Mouse (Mus musculus): Measurements from ENCODE around the gene Crtap. TPM values are rescaled to one million over a fixed set of nuclear protein-coding genes. Genes with fewer than 3 reads are reported as not detected.

Gene Crtap
- 31.3 and 36.8 TPM in 2 replicates for total RNA-seq (2017)

DNA sequence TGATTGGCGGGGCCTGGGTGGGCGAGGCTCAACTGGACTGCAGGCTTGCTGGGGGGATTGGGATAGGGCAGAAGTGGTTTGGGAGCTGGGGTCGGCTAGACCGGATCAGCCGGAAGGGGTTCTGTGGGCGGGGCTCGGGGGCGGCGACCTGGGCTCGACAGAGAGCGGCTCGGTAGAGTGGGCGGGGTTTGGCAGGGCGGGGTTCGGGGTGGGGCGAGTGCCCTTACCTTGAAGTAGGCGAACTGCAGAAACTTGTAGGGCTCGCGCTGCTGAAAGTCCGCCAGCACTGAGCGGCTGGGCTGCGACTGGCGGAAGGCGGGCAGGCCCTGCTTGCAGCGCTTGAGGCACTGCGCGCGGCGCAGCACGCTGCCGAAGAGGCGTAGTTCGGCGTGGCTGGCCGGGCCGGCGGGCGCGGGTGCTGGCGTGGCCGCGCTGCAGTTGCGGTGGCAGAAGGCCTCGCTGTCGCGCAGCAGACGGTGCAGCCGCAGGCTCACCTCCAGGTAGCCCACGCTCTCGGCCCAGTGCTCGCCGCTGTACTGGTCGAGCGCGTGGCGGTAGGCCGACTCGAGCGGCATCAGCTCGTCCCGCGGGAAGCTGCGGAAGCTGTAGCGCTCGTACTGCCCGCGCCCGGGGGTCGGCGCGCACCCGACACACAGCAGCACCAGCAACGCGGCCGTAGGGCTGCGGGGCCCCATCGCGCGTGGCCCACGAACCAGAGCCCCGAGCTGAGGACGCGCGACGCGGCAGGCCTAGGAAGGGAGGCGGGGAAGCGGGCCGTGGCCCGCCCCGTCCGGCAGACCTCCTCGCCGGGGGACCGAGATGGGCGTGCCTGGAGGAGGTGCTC is at the start of gene Crtap:
Gene Crtap, minus strand, starts transcription at position 771 of the 844 bp plus-strand sequence.
- peak; percentile 76 for ATAC-seq (replicated peaks; ENCODE audit: low read depth, poor library complexity, severe bottlenecking)

DNA sequence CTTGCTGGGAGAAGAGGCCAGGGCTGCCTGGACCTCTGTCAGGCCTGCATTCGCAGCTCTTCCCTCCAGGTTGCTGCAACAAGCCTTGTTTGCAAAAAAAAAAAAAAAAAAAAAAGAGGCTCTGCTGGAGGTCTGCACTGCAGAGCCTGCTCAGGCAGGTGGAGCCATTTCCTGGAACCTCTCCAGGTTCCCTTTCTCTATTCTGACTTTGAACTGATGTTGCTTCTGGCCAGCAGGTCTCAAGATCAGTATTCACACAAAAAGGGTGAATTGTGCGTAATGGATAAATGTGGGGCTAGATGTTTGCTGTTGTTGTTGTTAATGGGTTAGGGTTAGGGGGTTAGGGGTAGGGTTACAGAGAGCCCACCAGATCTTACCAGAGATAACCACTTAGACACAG is 45.2 kb upstream of the Crtap start:
- no peak for ATAC-seq (replicated peaks; ENCODE audit: low read depth, poor library complexity, severe bottlenecking)

DNA sequence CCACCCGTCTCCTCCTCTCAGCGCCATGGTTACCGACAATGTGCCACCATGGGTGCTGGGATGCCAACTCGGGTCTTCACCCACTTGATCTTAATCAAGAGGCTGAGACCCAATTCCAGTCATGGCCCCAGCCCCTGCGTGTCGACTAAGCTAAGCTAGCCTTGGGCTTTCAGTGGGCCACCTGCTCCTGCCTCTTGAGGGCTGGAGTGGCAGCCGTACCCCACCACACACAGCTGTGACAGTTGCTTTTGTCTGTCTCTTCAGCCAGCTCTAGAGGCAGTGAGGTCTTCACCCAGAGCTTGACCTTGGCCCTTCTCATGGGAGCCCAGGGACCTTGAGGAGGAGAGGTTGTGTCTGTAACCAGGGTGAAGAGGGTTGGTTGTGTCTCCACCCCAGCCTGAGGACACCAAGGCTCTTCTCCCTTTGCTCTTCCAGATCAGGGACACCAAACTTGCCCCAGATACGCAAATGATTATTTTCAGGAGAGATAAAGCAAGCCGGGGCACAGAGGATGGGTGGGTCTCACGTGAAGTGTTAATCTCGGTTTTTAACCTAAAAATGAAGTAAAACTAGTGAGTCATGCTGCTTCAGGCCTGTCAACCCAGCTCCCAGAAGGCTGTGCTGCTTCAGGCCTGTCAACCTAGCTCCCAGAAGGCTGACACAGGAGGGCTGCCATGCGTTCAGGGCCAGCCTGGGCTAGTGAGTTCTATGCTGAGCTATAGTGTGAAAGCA is 37.8 kb upstream of the Crtap start:
- no peak for ATAC-seq (replicated peaks; ENCODE audit: low read depth, poor library complexity, severe bottlenecking)

DNA sequence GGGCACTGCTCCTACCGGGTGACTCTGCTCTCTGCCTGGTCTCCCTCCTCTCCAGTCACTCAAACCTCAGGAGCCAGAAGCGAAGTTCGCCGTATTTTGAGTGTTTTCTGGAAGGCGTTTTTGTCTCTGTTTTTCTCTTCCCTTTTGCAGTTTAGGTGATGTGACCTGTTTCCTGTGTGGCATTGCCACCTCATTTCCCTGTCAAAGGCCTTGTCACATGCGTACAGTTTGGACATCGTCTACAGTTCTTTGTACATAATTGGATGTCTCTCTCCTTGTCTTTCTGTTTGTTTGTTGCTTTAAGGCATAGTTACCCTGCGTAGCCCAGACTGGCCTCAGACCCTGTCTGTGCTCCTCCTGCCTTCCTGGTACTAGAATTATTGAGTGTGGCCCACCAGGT is 37.0 kb upstream of the Crtap start:
- no peak for ATAC-seq (replicated peaks; ENCODE audit: low read depth, poor library complexity, severe bottlenecking)

DNA sequence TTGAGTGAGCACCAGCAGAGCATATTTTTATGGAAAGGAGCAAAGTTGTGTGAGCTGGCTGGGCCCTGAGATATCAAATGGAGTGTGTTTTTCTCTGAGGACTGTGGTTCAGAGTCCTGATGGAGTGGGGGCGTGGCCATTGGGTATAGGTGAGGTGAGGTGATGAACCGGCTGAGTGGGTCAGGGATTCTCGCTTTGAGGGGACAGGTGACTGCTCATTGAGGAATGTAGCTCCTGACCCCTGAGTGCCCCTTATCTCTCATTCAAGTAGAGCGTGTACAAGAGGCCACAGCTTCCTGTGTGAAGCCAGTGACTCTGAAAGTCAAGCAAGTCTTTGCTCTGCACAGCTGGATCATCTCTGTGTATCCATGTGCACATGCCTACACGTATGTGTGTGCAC is 35.7 kb upstream of the Crtap start:
- no peak for ATAC-seq (replicated peaks; ENCODE audit: low read depth, poor library complexity, severe bottlenecking)

DNA sequence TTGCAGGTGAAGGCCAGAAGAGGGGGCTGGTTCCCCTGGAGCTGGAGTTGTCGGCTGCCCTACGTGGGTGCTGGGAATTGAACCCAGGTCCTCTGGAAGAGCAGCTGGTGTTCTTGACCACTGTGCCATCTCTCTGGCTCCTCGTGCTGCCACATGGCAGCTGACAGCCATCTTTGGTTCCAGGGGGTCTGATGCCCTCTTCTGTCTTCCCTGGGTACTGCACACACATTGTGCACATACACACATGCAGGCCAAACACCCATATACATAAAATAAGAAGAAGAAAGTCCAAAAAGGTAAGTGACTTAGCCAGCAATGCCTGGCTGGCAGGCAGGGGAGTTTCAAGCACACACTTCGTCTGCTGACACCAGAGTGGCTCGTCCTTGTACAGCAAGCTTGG is 35.1 kb upstream of the Crtap start:
- ATAC-seq (replicated peaks; ENCODE audit: low read depth, poor library complexity, severe bottlenecking): no peak

DNA sequence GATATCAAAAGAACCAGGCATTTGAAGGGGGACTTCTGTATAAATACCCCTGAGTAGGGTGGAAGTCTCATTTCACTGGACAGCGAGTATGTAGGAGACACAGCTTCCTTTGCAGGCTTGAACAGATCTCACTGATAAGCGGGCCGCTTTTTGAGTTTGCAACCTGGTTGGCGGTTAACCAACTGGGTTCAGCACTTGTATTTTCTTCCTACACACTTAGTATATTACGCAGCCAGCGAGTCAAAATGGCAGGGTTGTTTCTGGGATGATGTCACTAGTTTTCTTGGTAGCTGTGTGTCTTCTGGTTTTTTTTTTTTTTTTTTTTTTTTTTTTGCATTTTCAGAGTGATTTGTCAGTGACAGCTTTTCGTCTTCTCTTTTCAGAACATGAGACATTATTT is 31.3 kb upstream of the Crtap start:
- no peak for ATAC-seq (replicated peaks; ENCODE audit: low read depth, poor library complexity, severe bottlenecking)

DNA sequence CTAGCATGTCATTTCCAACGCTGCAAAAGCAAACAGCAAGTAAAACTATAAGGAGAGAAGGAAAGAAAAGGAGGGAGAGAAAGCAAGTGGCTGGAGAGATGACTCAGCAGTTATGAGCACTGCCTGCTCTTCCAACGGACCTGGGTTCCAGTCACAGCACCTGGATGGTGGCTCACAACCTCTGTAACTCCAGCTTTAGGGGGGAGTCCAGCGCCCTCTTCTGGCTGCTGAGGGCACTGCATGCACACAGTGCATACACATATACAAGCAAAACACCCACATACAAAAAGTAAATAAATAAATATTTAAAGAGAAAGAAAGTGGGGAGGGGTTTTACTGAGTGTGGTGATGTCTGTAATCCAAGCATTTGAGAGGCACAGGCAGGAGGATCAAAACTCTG is 30.6 kb upstream of the Crtap start:
- ATAC-seq (replicated peaks; ENCODE audit: low read depth, poor library complexity, severe bottlenecking): no peak

DNA sequence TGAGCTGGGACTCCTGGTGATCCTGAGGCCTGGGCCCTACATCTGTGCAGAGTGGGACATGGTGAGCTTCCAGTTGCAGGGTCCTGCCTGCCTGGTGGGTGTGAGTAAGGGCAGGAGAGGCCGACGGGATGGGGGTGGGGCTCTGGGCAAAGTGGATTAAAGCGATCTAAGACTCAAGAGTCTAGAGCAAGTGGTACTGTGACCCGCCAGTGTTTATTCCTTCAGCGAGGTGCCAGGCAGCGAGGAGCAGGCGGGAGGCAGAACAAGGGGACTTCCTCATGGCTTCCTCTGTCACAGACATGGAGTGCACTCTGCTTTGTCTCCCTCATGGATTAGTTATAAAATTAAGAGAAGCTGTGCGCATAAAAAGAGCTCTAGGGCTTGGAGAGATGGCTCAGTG is 30.0 kb upstream of the Crtap start:
- no peak for ATAC-seq (replicated peaks; ENCODE audit: low read depth, poor library complexity, severe bottlenecking)

DNA sequence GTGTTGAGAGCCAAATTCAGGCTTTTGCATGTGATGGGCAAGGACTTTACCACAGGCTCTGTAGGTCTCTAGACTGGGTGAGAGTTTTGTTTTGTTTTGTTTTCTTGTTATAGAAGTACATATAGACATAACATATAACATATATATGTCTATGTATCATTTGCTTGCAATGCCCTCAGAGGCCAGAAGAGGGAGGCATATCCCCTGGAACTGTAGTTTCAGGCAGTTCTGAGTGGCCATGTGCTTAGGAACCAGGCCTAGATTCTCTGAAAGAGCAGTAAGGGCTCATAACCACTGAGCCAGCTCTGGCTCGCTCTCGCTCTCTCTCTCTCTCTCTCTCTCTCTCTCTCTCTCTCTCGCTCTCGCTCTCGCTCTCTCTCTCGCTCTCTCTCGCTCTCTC is 27.7 kb upstream of the Crtap start:
- peak; percentile 80 for ATAC-seq (replicated peaks; ENCODE audit: low read depth, poor library complexity, severe bottlenecking)

DNA sequence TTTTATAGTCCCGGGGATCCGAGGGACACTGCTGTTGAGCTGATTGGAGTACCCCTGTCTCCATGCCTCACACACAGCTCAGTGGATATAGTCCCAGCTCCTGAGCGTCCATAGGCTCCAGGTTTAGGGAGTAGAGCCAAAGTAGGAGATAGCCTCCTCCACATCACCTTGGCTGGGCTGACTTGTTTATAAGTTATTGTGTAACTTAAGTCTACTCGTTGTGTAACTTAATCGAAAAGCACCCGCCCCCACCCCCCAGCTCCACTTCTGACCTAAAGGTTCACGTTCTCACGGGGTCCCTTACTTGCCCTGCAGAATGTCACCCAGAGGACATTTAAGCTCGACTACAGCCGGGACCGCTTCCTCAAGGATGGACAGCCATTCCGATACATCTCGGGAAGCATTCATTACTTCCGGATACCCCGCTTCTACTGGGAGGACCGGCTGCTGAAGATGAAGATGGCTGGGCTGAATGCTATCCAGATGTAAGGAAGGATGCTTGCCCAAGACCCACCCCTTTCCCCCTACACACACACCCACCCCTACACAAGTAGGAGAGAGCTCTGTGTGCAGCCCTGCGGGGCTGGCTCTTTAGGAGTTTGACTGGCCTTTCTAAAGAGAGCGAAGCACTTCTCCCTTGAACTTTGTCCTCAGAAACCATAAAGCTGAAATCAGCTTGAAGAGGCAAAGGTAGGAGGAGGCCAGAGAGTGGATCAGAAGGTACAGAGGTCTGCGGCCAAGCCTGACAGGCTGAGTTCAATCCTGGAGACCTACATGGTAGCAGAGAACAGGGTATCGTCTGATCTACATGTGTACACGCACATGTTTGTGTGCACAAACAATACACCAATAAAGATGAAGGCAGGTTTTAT is 26.4 kb upstream of the Crtap start:
- ATAC-seq (replicated peaks; ENCODE audit: low read depth, poor library complexity, severe bottlenecking): no peak

DNA sequence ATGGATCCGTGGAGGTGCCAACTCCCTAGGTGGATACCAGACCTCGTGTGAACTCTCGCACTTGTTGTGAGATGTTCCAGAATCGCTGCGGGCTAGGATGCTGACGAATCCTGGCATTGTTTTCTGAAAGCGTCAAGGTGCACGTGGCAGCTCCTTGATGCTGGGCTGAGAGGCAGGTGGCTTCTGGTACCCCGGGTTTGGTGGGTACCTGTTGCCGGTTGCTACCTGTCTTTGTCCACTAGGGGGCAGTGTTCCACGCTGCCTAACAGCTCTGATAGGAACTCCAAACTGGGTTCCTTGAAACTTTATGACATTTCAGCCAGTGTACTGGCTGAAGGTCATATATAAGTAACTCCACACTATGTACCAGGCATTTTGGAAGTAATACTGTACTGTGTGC is 25.2 kb upstream of the Crtap start:
- peak; percentile 79 for ATAC-seq (replicated peaks; ENCODE audit: low read depth, poor library complexity, severe bottlenecking)

DNA sequence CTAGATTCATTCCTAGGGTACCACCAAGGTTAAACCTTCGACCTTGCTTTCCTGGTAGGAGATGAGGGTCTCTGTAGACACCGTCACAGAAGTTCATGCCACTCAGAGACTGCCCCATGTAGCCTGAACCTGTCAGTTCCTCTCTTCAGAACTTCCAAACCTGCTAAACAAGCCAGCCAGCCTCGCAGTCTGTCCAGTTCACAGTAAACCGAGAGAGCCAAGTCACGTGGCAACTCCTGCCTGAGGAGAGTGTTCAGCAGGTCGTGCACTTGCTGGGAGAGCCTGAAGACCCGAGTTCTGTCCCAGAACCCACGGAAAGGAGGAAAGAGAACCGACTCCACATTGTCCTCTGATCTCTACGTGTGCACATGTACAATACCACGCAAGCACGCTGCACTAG is 23.4 kb upstream of the Crtap start:
- no peak for ATAC-seq (replicated peaks; ENCODE audit: low read depth, poor library complexity, severe bottlenecking)

DNA sequence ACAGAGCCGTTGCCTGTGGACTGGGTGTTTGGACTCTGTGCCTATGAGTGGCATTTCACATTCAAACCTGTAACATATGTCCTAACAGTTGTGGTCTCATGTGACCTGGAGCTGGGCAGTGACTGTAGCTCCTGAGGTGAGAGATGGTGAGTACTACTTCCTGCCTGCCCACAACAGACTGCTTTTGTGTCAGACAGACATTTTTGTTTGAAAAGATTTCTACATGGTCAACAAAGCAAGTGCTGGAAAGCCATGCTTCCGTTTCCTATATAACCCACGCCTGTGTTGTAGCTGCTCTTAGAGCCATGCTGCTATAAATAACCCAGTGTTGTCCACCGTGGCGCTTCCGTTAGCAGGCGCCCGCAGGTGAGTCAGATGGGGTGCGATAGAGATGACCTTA is 21.9 kb upstream of the Crtap start:
- ATAC-seq (replicated peaks; ENCODE audit: low read depth, poor library complexity, severe bottlenecking): no peak

DNA sequence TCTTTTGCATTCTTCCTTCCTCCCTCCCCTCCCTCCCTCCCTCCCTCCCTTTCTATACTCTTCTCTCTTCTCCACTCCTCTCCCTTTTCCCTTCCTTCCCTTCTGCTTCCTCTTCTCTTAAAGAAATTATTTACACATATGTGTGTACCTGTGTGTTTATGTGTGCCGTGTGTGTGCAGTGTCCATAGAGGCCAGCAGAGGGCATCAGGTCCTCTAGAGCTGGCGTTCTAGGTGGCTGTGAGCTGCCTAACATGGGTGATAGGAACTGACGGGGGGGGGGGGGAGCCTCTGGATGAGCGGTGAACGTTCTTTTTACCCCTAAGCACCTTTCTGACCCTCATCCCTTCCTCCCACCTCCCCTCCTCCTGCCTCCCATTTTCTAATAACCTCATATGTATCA is 20.8 kb upstream of the Crtap start:
- no peak for ATAC-seq (replicated peaks; ENCODE audit: low read depth, poor library complexity, severe bottlenecking)

DNA sequence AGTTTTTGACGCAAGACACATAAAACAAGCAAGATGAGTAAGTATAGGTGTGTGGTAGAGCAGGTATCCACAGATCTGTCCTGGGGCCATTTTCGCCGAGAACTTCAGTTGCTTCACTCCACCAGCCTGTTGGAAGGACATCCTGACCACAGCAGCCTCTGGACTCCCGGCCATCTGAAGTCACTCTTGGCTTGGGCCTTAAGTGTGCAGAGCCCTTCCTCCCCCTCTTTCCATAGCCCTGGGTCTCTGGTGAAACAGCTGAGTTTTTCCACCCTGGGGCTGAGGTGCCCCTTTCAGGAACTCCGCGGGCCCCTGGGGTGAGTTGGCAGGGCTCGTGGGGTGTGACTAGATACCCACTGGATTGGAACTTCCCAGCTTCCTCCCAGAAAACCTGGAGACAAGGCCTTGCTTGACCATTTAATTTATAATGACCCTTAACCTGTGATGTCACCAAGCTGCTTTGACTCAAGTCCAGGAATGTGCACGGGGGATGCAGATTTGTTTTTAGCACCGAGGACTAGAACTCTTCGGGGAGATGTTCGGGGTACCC is 19.9 kb upstream of the Crtap start:
- ATAC-seq (replicated peaks; ENCODE audit: low read depth, poor library complexity, severe bottlenecking): no peak

DNA sequence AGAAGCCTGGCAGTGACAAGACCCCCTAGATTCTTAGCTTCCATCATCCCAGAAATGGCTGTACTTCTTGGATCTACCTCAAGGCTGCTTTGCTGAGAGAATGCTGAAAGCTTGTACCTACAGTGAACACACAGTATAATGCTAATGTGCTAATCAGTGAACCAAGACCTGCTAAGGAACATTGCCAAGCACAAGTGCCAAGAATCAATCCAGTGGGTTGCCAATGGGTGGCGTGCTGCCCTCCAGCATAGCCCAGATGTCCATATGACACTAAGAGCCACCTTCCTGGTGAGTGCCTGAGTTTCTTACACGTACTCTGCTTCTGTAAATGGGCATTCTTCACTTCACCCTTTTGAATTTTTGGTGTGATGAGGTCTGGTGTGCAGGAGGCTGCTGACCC is 17.2 kb upstream of the Crtap start:
- no peak for ATAC-seq (replicated peaks; ENCODE audit: low read depth, poor library complexity, severe bottlenecking)

DNA sequence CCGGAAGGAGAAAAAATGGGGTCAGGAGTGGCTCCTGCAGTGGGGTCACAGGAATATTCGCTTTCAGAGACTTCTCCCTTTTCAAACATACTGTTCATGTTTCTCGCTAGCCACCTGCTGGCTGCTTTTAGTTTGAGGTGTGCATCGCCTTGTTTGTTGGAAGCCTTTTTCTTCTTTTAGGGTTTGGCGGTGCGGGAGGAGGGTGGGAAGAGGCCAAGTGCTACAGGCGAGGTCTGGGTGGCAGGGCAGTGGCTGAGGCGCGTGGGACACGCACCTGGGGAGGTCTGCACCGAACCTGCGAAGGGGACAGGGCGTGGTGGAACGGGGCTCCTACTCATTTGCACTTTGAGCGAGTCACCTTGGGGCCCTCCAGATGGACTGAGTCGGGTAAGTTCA is 11.2 kb upstream of the Crtap start:
- peak; percentile 59 for ATAC-seq (replicated peaks; ENCODE audit: low read depth, poor library complexity, severe bottlenecking)

DNA sequence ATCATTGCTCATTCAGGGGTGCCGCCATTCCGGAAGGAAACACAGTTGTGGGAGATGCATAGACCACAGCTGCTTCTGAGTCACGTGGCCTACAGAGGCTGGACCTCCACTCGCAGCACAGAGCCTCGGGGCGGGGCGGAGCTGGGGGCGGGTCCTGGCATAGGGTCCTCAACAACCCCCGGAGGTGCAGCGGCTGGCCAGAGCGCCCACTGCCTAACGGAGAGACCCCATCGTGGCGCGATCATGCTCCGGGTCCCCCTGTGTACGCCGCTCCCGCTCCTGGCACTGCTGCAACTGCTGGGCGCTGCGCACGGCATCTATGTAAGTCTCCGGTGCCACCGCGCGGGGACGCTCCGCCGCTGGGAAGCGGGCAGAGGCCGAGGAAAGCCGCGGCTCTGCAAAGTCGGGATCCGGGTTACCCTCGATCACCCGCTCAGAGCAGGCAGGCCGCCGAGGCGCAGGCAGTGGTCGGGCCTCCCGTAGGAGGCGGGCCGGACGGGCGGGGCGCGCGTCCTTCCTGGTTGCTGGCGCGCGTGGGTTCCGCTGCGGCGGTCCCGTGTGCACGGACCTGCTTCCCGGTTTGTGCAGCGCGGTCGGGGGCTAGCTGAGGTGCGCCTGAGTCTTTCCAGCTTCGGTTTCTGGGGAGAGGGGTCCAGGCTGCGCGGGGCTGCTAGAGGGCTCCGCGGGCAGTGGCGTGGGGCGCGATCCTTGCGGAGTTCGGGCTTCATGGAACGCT is 10.6 kb upstream of the Crtap start, which contains the start of the genes Glb1 and Tmppe:
Gene Glb1, plus strand, starts transcription at position 128 of the 736 bp plus-strand sequence.
Gene Tmppe, plus strand, starts transcription at position 157 of the 736 bp plus-strand sequence.
- peak; percentile 90 for ATAC-seq (replicated peaks; ENCODE audit: low read depth, poor library complexity, severe bottlenecking)

DNA sequence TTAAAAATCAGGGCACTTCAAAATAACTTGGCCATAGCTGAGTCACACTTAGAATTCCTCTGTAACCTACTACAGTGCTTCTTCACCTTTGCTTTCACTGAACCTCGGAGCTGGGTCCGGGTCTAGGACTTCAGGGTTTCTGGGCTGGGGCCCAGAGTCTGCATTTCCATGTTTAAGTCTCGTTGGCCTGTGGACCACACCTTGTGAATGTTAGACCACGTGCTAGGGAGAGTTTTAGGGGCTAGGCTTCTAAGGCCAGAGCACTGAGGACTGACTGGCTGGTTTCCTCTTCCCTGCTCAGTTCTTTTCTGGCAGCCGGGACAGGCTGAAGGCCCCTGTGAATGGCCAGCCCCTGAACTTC is 10.1 kb upstream of the Crtap start:
- no peak for ATAC-seq (replicated peaks; ENCODE audit: low read depth, poor library complexity, severe bottlenecking)
